Mouse (Mus musculus) midbrain, embryonic 13.5 days (tissue): ENCODE data around the gene Mpig6b. TPM values are rescaled to one million over a fixed set of nuclear protein-coding genes. Genes with fewer than 3 reads are reported as not detected.

Source experiments
- ATAC-seq: fragments of 200-750 bp; cut with Nextera tagmentation; 2 replicates; pipeline ENCODE4 v1.8.0; 2017; ENCODE audit warnings: mild to moderate bottlenecking, moderate TSS enrichment, moderate library complexity
- H3K27ac ChIP-seq: fragments of 300-500 bp; sonication (generic); 2 replicates; pipeline ENCODE4 v1.5.1; 2015; ENCODE audit warnings: inconsistent platforms, mild to moderate bottlenecking, moderate library complexity
- H3K27me3 ChIP-seq: fragments of 300-500 bp; sonication (generic); 2 replicates; pipeline ENCODE4 v1.6.1; 2015; ENCODE audit warnings: mild to moderate bottlenecking, inconsistent platforms
- H3K36me3 ChIP-seq: fragments of 300-500 bp; sonication (generic); 2 replicates; pipeline ENCODE4 v1.6.1; 2015; ENCODE audit warnings: mild to moderate bottlenecking, inconsistent platforms
- H3K4me1 ChIP-seq: fragments of 300-500 bp; sonication (generic); replicated peaks from 2 replicates; pipeline ENCODE4 v1.6.1; 2015; ENCODE audit warnings: inconsistent platforms
- H3K4me2 ChIP-seq: fragments of 300-500 bp; sonication (generic); replicated peaks from 2 replicates; pipeline ENCODE4 v1.6.1; 2015; ENCODE audit warnings: moderate library complexity, mild to moderate bottlenecking, inconsistent platforms
- H3K4me3 ChIP-seq: fragments of 300-500 bp; sonication (generic); replicated peaks from 2 replicates; pipeline ENCODE4 v1.5.1; 2015; ENCODE audit warnings: mild to moderate bottlenecking, inconsistent platforms
- H3K9ac ChIP-seq: fragments of 300-500 bp; sonication (generic); replicated peaks from 2 replicates; pipeline ENCODE4 v1.6.1; 2015; ENCODE audit warnings: mild to moderate bottlenecking, inconsistent platforms
- H3K9me3 ChIP-seq: fragments of 300-500 bp; sonication (generic); 2 replicates; pipeline ENCODE4 v1.6.1; 2016; ENCODE audit warnings: mild to moderate bottlenecking, inconsistent platforms
- WGBS: fragments of 180-500 bp; shearing (Covaris S2); methylation state at CpG from one replicate; pipeline ENCODE4 v1.1.7; 2015; 5-methylcytosine and 5-hydroxymethylcytosine counted together
- polyA plus RNA-seq: library from polyadenylated mRNA; unstranded; fragments of >200 nt; fragmentation: Nextera tagmentation; extraction: Ambion mirVana; gene quantifications from 2 replicates; pipeline ENCODE4 v1.2.1, GENCODE M21; 2015

Mpig6b gene
- polyA plus RNA-seq, 1 experiment from 2014 or later: 0.50 TPM

- Histone ChIP-seq H3K4me2 (no peak overlapping the region), H3K4me1 (peaks cover 39% of the 10 kb centered on the region), H3K27ac (0 out of 2 replicates have a peak overlapping the region, but pooled peaks have one; percentile 73)
Measured at GRCm38 (mm10) chr17:35026206-35026605, 39.8 kb downstream of the Mpig6b start.

GRCm38 (mm10) chr17:35024691-35025488 is 41.1 kb downstream of the Mpig6b start:
- Histone ChIP-seq H3K36me3 (no peaks in the 10 kb centered on the region), H3K27me3 (no peaks in the 10 kb centered on the region), H3K4me3 (no peak overlapping the region), H3K4me2 (no peak overlapping the region), H3K9me3 (no peaks in the 10 kb centered on the region), H3K9ac (no peak overlapping the region), H3K4me1 (peaks cover 39% of the 10 kb centered on the region), H3K27ac (no peak overlapping the region)
- no peak for ATAC-seq
- 77% methylated on average over 7 of the region's 10 CpGs for WGBS

More at GRCm38 (mm10) chr17:35026206-35026605, 39.8 kb downstream of the Mpig6b start:
- 72% methylated on average over 5 of the region's 5 CpGs for WGBS
- ATAC-seq: no peak
- Histone ChIP-seq H3K27me3 (no peaks in the 10 kb centered on the region), H3K9me3 (no peaks in the 10 kb centered on the region), H3K4me3 (no peak overlapping the region), H3K36me3 (no peaks in the 10 kb centered on the region), H3K9ac (no peak overlapping the region; the same call in 1 of the 2 replicates)

GRCm38 (mm10) chr17:35024261-35024660 is 41.7 kb downstream of the Mpig6b start:
- Histone ChIP-seq H3K36me3 (no peaks in the 10 kb centered on the region), H3K9me3 (no peaks in the 10 kb centered on the region), H3K4me3 (no peak overlapping the region), H3K27me3 (no peaks in the 10 kb centered on the region), H3K4me2 (no peak overlapping the region), H3K27ac (no peak overlapping the region), H3K9ac (no peak overlapping the region), H3K4me1 (peaks cover 35% of the 10 kb centered on the region)
- 75% methylated on average over 13 of the region's 13 CpGs for WGBS
- no peak for ATAC-seq

DNA sequence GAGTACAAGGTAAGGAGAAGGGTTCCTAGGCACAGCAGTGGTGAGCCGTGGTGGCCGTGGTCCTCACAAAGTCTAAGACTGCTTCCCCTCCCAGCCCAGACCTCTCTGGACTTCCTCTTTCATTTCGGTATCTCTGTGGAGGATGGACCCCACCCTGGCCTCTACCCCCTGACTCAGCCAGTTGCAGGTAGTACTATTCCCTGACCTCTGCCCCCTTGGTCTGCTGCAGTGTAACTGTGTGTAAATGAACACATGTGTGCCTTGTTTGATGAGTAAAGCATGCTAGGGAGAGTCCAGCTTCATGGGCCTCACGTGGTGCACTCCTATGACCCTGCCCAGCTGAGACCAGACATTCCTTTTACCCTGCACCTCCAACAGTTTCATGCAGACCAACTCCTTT is 42.2 kb downstream of the Mpig6b start:
- Histone ChIP-seq H3K4me1 (peaks cover 35% of the 10 kb centered on the region), H3K27ac (no peak overlapping the region), H3K4me2 (no peak overlapping the region), H3K27me3 (no peaks in the 10 kb centered on the region), H3K36me3 (no peaks in the 10 kb centered on the region), H3K9ac (no peak overlapping the region), H3K9me3 (no peaks in the 10 kb centered on the region), H3K4me3 (no peak overlapping the region)
- no peak for ATAC-seq
- WGBS: 87% methylated on average over 4 of the region's 4 CpGs

DNA sequence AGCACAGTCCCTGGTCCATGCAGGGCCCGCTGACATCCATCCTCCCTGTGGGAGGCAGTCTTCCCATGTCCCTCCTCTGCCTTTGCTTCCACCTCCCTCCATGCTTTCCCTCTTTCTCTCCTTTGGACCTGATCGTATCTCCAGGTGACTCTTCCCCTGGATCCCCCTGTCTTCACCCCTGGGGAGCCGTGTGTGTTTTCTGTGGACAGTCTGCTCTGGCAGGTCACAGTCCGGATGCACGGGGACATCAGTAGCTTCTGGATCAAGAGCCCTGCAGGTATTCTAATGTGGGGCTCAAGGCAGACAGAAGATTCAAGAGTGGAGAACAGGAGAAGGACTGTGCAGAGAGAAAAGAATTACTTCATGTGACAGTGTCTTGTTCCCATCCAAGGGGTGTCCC is 42.8 kb downstream of the Mpig6b start:
- peaks cover 33% of the 10 kb centered on the region for H3K4me1 ChIP-seq
- no peak overlapping the region for H3K9ac ChIP-seq
- no peak overlapping the region for H3K4me3 ChIP-seq
- ATAC-seq: no peak
- H3K4me2 ChIP-seq: no peak overlapping the region
- H3K27me3 ChIP-seq: no peaks in the 10 kb centered on the region
- 89% methylated on average over 5 of the region's 5 CpGs for WGBS
- H3K9me3 ChIP-seq: no peaks in the 10 kb centered on the region
- no peaks in the 10 kb centered on the region for H3K36me3 ChIP-seq
- no peak overlapping the region for H3K27ac ChIP-seq

DNA sequence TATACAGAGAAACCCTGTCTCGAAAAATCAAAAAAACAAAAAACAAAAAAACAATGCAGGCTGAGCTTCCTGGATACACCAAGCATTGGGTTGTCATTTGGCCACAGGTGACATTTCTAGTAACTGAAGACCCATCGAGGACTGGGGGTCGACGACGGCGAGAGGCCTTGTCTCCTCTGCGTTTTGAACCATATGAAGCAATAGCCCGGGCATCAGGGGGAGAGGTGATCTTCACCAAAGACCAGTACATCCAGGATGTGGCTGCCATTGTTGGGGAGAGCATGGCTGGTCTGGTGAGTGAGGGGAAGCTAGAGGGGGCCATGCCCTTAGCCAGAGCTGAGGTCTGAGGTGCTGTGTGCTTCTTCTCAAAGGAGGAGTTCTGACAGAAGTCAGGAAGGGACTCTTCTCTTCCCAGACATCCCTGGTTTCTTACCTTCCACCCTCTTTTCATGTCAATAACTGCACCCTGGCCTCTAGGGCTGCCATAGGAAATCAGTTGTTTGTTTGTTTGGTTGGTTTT is 43.4 kb downstream of the Mpig6b start:
- ATAC-seq: no peak
- H3K9me3 ChIP-seq: no peaks in the 10 kb centered on the region
- WGBS: 95% methylated on average over 8 of the region's 8 CpGs

GRCm38 (mm10) chr17:35021842-35022477 is 44.0 kb downstream of the Mpig6b start:
- Histone ChIP-seq H3K4me3 (no peak overlapping the region), H3K27ac (no peak overlapping the region), H3K9me3 (no peaks in the 10 kb centered on the region), H3K36me3 (peaks cover 9% of the 10 kb centered on the region), H3K4me2 (peak overlapping the region; percentile 32; the same call in 1 of the 2 replicates), H3K4me1 (peaks cover 21% of the 10 kb centered on the region), H3K9ac (peak overlapping the region; percentile 37), H3K27me3 (no peaks in the 10 kb centered on the region)
- WGBS: 57% methylated on average over 6 of the region's 6 CpGs
- ATAC-seq: no peak

More for the DNA sequence above, 43.4 kb downstream of the Mpig6b start:
- Histone ChIP-seq H3K27me3 (no peaks in the 10 kb centered on the region), H3K4me1 (peaks cover 27% of the 10 kb centered on the region), H3K4me2 (no peak overlapping the region), H3K27ac (no peak overlapping the region), H3K9ac (no peak overlapping the region), H3K36me3 (0 out of 2 replicates have a peak, but pooled peaks cover 3% of the 10 kb centered on the region), H3K4me3 (no peak overlapping the region)

GRCm38 (mm10) chr17:35021163-35021808 is 44.7 kb downstream of the Mpig6b start:
- Histone ChIP-seq H3K27ac (peak overlapping the region; percentile 39; the same call in 1 of the 2 replicates), H3K4me3 (no peak overlapping the region), H3K36me3 (peaks cover 16% of the 10 kb centered on the region), H3K9me3 (no peaks in the 10 kb centered on the region), H3K4me2 (peak overlapping the region; percentile 32), H3K27me3 (no peaks in the 10 kb centered on the region), H3K9ac (peak overlapping the region; percentile 37), H3K4me1 (peaks cover 23% of the 10 kb centered on the region)
- peak; percentile 69 for ATAC-seq
- 4% methylated on average over 17 of the region's 17 CpGs for WGBS

GRCm38 (mm10) chr17:35020551-35020950 is 45.4 kb downstream of the Mpig6b start:
- Histone ChIP-seq H3K9me3 (no peaks in the 10 kb centered on the region), H3K4me3 (no peak overlapping the region), H3K4me2 (no peak overlapping the region), H3K9ac (no peak overlapping the region), H3K27ac (no peak overlapping the region), H3K4me1 (peaks cover 20% of the 10 kb centered on the region), H3K27me3 (no peaks in the 10 kb centered on the region), H3K36me3 (peaks cover 24% of the 10 kb centered on the region)
- ATAC-seq: no peak
- WGBS: 86% methylated on average over 8 of the region's 8 CpGs

DNA sequence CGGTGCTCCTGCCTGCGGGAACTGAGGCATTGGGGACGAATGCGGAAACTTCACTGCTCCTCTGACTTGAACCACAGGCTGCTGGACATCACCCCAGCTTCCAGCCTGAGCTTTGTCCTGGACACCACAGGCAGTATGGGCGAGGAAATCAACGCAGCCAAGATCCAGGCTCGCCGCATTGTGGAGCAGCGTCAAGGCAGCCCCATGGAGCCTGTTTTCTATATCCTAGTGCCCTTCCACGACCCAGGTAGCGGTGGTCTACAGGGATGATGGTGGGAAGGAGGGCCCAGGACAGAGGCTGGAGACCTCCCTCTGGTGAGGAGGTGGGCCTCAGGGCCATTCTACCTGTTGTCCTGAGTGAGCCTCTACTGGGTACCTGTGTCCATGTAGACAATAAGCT is 46.1 kb downstream of the Mpig6b start:
- peaks cover 30% of the 10 kb centered on the region for H3K36me3 ChIP-seq
- H3K4me3 ChIP-seq: no peak overlapping the region
- no peak overlapping the region for H3K27ac ChIP-seq
- H3K9me3 ChIP-seq: no peaks in the 10 kb centered on the region
- WGBS: 71% methylated on average over 11 of the region's 11 CpGs
- H3K4me1 ChIP-seq: peaks cover 20% of the 10 kb centered on the region
- H3K27me3 ChIP-seq: no peaks in the 10 kb centered on the region
- peak overlapping the region; percentile 14; the same call in 1 of the 2 replicates for H3K9ac ChIP-seq
- ATAC-seq: no peak
- no peak overlapping the region for H3K4me2 ChIP-seq

- no peak for ATAC-seq
- WGBS: 90% methylated on average over 3 of the region's 3 CpGs
- no peak overlapping the region for H3K4me2 ChIP-seq
- peaks cover 20% of the 10 kb centered on the region for H3K4me1 ChIP-seq
- H3K9me3 ChIP-seq: no peaks in the 10 kb centered on the region
- peaks cover 47% of the 10 kb centered on the region for H3K36me3 ChIP-seq
- H3K9ac ChIP-seq: no peak overlapping the region
- H3K4me3 ChIP-seq: no peak overlapping the region
- no peak overlapping the region for H3K27ac ChIP-seq
- no peaks in the 10 kb centered on the region for H3K27me3 ChIP-seq
Measured at GRCm38 (mm10) chr17:35018171-35018570, 47.8 kb downstream of the Mpig6b start.

DNA sequence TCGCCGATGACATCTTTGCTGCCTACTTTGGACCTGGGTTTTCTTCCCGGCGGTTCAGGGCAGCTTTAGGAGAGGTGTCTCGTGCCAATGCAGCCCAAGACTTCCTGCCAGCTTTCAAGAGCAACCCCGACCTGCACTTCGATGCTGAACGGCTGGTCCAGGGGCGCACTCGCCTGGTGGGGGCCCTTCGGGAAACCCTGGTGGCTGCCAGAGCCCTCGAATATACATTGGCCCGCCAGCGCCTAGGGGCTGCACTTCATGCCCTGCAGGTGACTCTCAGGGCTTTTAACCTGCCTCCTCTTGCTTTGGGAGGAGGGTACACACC is 48.3 kb downstream of the Mpig6b start:
- Histone ChIP-seq H3K36me3 (peaks cover 52% of the 10 kb centered on the region), H3K27me3 (no peaks in the 10 kb centered on the region), H3K9me3 (no peaks in the 10 kb centered on the region), H3K9ac (no peak overlapping the region), H3K4me2 (no peak overlapping the region), H3K4me3 (no peak overlapping the region), H3K4me1 (peaks cover 20% of the 10 kb centered on the region), H3K27ac (no peak overlapping the region)
- WGBS: 73% methylated on average over 14 of the region's 14 CpGs
- ATAC-seq: no peak
